Mouse (Mus musculus) spleen, postnatal 10 days (tissue): ENCODE measurements around the gene Shroom4.

Experiments
- DNase-seq, 2 experiments: peaks; one replicate each; pipeline ENCODE4 v3.0.0; 2021 to 2022; ENCODE audit warnings: low spot score in 2 of 2

The Shroom4 gene

DNA sequence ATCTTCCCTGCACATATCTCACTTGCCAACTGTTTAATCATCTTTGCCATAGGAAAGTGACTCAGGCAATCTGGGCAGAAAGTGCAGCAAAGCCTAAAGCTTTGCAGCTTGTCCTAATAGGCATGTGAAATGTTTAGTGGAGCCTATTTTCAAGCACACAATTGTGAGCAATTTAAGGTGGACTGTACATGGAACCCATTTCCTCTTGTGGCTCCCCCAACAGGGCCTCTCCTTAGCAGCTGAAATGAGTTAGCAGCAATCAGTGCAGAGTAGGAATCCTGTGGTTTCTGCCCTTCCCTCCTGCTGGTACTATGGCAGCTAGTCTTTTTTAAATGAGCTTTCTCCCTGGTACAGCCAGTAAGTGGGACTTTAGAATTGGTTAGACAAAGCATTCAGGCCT is 95.8 kb downstream of the Shroom4 start:
- no peak for DNase-seq

DNA sequence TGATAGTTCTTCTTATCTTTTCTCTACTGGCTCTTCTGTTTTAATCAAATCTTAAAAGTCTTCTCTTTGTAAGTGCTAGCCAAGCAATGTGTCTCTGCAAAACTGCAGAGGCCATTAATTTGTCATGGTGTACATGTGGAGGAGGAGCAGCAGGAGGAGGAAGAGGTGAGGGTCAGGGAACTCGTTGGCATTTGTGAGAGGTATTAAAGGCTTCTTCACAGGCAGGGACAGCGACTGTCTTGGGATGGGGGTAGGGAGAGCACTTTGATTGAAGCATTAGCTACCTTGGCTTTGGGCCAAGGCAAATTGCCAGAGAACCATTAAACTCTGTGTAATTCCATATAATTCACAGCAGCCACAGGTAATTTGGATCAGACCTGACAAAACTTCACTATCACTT is 96.7 kb downstream of the Shroom4 start:
- no peak for DNase-seq

DNA sequence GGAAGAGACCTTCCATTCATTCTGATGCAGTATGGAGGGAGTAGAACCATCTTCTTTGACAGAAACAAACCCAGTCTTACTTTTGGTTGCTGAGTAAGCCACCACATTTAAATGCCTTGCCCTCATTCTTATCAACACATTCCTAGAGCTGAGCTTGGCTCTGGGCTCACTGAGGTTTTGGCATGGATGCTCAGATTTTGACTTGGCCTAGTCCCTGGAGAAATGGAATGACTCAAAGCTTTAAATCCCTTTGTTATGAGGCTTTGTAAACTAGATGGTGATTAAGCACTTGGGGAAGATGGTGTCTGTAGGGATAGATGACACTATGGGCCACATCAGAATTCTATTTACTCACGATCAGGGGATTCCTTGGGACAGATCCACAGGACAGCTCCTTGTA is 102.2 kb downstream of the Shroom4 start:
- no peak for DNase-seq

DNA sequence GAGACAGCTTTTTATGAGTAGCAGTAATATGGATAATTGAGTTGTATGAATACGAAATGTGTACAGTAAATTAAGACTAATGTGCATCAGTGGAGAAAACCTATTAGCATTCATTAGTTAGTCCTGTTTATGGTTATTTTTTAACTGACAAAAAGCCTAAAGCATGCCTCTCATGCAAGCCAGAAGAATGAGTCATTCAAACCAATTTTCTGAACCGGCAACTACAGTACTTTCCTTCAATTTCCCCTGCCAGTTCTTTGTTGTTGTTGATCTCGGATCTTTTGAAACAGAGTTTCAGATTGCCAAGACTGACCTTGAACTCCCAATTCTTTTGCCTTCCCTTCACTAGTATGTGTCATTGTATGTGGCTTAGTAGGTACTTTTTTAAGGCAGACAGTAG is 117.6 kb downstream of the Shroom4 start:
- DNase-seq: no peak

DNA sequence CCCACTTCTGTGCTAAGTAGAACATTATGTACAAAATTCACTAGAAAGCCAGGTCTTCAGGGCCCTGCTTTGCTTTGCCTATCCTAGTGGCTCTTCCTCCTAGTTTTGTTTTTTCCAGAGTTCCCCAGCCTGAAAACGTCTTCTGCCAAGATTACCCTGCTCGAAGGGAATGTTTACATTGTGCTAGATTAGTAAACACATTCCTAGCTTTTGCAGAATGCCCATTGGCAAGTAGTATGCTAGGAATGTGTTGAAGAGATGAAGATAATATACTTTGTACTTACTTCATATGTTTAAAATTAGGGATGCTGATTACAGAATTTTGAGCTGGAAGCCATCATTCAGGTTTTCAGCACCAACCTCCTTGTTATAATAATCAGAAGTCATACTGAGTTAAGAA is 118.8 kb downstream of the Shroom4 start:
- DNase-seq: no peak

DNA sequence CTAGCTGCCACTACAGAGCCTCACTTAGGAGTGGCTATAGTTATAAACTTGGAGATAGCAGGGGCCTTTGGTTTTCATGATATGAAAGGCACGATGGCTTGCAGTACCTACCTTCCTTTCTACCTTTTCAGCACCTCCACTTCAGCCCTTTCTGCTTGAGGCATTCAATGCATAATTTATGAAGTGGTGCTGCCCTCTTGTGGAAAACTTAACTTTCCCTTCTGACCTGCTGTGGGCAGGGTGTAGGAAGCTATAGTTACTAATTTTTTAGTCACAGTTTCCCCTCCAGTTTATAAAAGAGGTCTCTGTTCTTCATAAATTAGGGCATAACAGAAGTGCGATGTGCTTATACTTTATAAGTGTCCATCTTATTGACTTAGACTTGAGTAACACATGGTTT is 123.3 kb downstream of the Shroom4 start:
- DNase-seq: no peak

DNA sequence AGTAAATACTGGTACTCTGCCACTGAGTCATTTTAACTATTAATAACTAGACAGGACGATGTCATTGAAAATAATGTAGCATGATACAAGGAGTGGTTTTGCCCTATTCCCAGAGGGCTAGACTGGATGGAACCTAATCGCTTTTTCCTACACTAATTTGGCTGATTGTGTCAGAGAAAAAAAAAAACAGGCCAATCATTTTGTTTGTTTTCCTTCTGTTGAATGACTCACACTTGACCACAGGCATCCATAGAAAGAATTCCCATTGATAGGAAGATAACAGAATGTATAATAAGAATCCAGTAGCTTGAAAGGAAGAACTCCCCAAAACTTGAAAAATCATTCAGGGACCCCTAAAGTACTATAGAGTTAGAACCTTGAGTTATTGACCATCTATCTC is 137.0 kb downstream of the Shroom4 start:
- DNase-seq: no peak

DNA sequence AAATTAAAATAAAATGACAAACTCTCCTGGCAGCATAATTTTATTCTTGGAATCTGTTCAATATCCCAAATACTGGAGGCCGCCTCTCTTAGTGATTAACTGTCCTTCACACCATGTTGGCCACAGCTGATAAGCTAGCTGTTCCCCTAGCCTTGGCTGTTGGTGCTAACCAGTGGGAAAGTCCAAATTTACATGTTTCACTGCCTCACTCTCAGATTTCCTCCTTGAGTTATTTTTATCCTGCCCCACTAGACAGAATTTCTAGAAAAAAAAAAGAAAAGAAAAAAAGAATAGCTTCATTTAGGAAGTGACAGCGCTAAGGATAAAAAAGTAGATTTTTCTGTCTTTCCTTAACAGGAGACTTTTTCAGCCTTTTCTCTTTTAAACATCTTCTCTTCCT is 138.0 kb downstream of the Shroom4 start:
- no peak for DNase-seq

DNA sequence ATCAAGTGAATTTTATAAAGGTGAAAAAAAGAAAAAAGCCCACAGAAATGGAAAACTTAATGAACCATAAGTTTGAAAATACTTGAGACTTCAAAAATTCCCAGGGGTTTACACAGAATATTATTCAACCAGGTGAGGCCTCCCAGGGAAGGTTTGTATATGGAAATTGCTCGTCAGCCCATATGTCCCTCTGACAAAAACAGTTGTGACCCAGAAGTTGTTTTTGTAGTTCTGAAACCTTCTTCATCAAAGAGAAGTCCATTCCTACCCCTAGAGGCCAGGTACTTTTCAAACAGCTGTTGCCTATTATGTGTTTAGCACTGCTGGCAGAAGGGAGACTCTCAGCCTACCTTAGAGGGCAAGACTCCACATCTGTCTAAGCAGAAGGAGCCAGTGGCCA is 165.4 kb downstream of the Shroom4 start:
- no peak for DNase-seq

DNA sequence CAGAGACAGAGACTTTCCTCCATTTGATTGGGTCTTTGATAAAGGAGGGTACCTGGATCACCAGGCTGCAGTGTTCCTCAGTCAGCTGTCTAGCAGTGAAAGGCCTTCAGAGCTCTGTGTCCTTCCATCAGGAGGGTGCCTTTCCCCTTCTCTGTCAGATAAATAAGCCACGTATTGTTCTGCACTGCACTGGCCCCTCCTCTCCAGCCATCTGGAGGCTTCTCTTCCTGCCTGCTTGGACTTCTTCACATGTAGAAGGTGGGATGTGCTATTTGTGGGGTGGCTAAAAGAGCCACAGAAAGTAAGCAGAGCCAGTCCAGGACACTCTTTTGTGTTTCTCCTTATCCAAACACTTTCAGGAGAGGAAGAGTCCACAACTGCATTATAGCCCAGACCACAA is 174.9 kb downstream of the Shroom4 start:
- DNase-seq: no peak

DNA sequence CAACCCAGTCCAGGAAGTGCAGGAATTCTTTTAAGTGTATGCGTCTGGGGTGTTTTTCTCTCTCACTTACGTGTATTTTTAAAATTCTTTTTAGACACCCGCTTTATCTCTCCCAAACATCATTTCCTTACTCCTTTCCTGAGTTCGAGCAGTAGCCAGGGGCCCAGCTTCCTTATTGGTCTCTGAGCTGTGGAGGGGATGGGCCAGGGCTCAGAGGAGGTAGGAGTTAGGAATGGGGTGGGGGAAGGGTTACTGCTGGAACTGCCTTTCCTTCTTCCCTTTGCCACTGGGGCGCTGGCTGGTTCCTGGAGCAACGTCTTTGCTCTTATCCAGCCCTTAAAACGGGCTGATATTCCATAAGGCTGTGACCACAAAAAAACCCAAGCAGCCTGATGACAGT is 177.3 kb downstream of the Shroom4 start:
- no peak for DNase-seq

DNA sequence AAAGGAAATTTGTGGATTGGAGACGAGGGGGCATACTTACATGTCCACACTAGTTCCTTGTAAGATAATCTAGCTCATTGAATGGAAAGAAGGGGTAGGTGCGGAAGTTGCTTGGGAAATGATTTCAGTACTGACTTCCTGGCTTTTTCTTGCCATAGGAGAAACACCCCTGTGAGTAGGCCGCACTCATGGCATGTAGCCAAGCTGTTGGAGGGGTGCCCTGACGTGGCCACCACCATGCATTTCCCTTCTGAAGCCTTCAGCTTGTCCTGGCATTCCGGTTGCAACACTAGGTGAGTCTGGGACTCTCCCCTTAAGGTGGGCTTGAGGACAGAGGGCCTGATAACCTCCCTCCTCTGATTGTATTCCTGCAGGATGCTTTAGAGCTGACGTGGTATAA is 181.0 kb downstream of the Shroom4 start:
- DNase-seq: no peak

DNA sequence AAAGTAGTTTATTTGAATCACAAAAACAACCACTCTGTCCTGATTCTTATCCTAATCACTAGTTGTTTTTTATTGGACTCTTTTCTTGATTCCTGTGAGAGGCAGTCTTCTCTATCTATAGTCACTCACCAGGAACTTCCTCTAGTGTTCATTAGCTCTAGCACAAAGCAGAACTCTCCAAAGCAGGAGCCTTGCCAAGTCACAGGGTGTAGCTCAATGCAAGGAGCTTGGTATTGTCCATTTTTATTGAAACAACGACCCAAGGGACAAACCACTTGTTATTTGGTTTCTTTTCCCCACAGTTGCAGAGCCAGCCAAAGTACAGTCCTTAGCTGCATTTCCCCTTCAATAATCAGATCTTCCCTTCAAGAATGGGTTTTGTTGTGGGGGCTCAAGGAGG is 181.5 kb downstream of the Shroom4 start:
- no peak for DNase-seq

DNA sequence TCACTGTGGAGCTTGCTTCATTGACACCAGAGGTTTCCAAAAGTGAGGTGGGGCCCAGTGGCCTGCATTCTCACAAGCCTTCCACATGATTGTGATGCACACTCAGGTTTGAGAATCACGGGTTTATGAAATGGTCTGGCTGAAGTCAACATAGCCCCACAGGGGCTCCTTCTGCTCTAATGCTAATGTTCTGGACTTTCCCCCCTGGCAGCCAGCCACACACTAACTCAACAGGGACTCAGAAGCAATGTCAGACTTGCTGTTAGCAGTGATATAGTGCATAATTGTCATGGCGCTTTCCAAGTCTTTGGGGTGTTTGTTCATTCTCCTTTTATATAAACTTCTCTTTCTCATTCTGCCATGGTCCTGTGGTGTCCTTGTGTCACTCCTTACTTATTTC is 183.0 kb downstream of the Shroom4 start:
- no peak for DNase-seq

DNA sequence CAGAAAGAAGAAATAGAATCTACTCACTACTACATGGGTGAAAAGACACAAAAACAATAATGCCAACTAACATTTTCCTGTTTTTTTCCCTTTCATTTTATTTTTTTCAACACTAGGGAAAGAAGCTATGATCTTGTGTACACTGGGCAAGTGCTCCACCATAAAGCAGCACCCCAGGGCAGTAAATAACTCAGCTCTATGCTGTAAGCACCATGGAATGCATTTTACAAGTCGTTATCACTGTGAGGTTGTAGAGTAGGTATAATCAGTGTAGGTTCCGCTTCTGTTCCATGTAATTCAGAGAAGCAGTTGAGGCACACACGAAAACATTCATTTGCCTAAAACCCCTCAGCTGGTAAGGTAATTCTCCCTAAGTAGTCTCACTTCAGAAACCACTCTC is 194.5 kb downstream of the Shroom4 start:
- DNase-seq: no peak

DNA sequence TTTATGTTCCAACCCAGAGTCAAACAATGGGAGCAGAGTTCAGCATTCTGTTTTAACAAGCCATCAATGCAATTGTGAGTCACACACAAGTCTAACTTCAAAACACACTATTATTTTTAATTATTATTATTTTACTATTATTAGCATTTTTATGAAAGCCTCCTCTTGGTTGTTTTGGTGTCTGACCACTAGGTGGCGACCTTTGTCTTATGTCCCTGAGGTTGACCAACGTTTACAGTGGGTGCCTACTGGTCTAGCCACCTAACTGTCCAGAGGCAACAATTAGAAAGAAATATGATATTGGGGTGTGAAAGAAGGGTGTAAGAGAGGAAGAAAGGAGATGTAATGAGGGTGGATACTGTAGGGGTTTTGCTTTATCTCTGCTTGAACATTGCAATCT is 254.4 kb downstream of the Shroom4 start:
- DNase-seq: peak in 1 of 2 experiments; percentile 15

DNA sequence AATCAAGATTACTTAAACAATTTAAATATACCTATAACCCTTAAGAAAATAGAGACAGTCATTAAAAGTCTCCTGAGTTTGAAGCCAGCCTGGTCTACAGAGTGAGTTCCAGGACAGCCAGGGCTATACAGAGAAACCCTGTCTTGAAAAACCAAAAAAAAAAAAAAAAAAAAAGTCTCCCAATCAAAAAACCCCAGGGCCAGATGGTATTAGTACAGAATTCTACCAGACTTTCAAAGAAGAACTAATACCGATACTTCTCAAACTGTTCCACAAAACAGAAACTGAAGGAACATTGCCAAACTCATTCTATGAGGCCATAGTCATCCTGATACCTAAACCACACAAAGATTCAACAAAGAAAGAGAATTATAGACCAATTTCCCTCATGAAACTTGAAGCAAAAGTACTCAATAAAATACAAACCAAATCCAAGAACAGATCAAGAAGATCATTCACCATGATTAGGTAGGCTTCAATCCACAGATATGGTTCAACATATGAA is 259.2 kb downstream of the Shroom4 start:
- DNase-seq: no peak
